Mouse (Mus musculus): ENCODE data around the gene Smap2.
A peak's percentile ranks its signal among the peaks of the same experiment; 100 is the strongest.
"Not testable (repeated sequence)": the region's sequence is repeated elsewhere in the genome, so short reads cannot be mapped to it uniquely, and the experiment has no call there.

Gene Smap2

DNA sequence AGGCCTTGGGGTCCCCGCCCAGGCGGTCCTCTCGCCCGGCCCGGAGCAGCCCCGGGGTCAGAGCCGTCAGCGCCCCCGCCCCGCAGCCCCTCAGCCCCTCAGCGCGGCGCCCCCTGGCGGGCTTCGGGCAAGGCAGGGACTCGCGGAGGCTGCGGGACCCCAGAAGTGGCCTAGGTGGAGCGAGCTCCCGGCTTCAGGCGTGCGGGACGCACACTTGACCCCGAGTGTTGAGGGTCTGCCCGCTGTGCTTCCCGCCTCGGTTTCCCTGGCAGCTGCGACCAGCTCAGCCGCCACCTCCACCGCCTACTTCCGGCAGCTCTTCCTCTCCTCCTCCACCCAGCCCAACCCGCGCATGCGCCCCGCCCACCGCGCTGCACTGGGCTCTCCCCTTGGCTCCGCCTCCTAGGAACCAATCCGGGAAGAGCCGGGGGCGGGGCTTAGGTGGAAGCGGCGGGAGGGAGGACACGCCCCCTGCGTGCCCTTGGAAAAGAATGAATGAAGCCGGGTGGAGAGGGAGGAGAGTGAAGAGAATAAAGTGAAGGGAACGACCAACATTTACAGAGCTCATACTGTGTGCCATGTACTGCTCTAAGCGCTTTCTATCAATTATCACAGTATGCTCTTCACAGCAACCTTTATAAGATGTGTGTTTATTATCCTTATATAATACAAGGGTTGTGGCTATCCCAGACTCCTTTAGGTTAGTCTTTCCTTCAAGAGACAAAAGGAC, at the start of gene Smap2:
Gene Smap2, minus strand, starts transcription at position 320 of the 730 bp plus-strand sequence.
- peak; percentile 96 for DNase-seq (ENCODE audit: low read depth, low spot score)

DNA sequence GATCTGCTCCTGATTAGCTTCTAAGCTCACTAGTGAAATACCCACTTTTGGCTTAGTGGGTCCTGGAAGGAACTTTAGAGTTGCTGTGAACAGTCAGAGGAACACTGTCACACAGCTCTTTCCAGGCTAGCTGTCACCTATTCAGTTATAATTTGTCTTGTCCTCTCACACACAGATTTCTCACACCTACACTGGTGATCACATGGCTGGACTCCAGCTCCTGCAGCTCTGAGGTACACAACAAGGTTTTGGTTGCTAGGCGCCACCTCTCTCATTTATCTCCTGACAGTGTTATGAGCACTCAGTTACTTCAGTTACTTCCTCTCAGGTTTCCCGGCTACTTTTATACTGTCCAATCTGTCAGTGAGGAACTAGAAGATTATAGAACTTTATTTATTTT, 48.3 kb upstream of the Smap2 start:
- DNase-seq (ENCODE audit: low read depth, low spot score), result no peak

DNA sequence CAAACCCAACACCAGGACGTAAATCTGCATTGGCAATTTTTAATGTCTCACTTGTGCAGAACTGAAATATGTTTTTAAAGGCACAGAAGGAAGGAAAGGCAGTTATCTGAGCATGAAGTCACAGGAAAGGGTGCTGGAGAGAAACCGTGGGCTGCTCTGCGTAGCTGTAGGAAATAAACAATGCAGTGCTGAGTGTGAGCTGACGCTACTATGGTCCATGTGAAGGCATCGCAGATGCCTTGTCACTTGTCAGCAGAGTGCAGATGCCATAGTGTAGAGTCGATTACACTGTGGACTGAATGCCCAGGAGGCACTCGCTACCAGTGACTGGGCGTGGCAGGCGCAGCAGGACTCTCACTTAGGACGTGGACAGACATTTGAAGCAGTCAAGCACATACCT, 42.2 kb upstream of the Smap2 start:
- DNase-seq (ENCODE audit: low read depth, low spot score), result not testable (repeated sequence)

DNA sequence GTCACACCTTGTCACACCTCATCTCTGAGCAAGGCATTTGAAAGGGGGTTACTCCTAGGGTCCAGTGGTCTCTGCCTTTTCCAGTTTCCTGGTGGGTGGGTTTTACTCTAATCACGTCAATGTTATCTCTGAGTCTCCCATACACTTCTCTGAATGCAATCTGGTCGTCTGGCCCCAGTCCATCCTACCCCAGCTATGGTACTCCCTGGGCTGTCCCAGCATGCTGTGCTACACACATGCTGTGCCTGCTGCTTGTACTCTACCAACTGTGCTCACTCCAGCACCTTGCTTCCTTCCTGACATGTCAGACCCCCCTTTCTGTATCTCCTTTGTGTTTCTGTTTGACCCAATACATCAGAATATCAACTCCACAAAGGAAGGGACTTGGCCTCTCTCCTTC, 40.0 kb upstream of the Smap2 start:
- DNase-seq (ENCODE audit: low read depth, low spot score), result no peak

DNA sequence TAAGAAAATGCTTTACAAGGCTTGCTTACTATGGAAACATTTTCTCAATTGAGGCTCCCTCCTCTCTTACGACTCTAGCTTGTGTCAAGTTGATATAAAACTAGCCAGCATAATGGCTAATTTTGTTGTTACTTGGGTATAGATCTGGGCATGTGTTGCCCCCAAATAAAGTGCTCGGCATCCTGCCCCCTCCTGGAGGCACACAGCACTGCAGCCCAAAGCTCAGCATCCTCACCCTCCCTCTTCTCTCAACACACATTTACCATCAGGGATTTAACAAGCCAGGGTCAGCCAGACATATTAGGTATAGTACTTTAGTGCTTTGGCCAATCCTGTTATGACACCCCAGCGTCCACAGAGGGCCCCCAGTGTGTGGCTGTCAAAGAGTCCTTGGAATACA, 39.3 kb upstream of the Smap2 start:
- peak; percentile 35 for DNase-seq (ENCODE audit: low read depth, low spot score)

DNA sequence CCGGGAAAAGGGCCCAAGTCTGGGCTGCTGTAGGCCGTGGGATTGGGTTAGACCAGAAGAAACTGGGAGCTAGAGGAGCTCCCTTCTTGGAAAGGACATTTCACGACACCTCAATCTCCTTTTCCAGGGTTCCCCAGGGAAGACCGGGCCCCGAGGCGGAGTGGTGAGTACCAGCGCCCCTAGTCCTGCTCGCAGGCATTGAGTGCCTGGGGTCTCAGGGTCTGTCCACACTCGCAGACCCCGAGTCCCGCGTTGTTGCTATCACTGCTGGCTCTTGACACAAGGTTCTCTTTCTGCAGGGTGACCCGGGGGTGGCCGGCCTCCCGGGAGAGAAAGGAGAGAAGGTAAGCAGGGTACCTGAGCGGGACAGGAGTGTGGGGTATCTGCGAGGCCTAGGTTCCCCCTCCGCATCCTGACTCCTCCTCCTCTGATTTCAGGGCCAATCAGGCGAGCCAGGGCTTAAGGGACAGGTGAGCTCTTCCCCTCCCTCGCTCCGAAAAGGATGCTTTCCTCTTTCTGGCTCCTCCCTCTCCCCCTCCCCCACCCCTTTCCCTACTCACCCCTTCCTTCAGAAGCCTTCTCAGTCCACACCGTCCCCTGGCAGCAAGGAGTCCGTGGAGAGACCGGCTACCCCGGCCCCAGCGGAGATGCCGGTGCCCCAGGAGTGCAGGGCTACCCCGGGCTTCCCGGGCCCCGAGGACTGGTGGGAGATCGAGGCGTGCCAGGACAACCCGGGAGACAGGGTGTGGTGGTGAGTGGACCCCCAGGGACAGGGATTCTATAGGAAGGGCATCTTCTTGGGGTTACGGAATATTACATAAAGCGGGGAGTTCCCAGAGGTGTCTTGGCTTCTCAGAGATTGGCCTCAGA, 35.6 kb upstream of the Smap2 start:
- DNase-seq (ENCODE audit: low read depth, low spot score), result no peak

DNA sequence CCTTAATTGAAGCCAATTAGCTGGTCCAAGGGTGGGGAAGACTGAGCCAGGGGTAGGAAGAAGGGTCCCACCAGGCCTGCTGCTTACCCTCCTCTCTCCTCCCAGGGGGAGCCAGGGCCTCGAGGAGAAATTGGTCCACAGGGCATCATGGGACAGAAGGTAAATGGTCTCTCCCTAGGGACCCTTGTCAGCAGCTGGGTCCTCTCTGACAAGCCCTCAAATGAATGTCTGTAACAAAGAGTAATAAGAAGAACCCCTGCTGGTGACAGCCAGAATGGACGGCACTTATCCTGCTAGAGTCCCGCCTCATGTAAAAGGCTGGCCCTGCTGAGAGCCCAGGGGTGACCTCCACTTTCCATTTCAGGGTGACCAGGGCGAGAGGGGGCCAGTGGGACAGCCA, 34.8 kb upstream of the Smap2 start:
- DNase-seq (ENCODE audit: low read depth, low spot score), result no peak

DNA sequence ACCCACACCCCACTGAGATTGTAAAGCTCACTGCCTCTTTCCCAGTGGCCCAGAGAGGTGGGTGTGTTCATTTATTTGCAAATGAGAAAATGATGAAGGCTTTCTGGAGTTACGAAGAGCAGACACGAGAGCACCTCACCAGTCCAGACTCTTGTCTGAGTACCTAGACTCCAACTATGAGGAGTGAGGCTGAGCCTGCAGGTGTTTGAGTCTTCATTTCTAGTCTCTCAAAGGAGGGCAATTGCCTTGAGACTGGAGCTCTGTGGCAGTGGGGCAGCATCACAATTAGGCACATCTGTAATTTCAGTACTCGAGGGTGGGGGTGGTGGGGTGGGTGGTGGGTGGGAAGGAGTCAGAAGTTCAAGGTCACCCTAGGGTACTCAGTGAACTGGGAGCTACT, 25.9 kb upstream of the Smap2 start:
- no peak for DNase-seq (ENCODE audit: low read depth, low spot score)

DNA sequence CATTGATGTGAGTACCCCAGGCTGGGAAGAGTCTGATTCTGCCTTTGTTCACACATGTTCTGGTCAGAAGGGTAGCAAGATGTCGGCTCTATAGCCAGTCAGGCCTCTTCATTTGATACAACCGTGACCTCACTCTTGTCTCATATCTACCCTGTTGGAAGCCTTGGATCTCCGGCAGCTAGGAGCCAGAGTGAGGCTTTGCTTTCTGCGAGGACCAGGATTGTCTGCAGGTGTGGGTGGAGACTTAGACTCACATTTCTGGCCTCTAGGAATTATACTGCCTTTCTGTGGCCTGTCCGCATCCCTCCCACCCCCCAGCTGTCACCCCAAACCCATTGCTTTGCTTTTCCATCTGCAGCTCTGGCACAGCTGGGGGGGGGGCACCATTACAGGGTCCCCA, 25.4 kb upstream of the Smap2 start:
- no peak for DNase-seq (ENCODE audit: low read depth, low spot score)

DNA sequence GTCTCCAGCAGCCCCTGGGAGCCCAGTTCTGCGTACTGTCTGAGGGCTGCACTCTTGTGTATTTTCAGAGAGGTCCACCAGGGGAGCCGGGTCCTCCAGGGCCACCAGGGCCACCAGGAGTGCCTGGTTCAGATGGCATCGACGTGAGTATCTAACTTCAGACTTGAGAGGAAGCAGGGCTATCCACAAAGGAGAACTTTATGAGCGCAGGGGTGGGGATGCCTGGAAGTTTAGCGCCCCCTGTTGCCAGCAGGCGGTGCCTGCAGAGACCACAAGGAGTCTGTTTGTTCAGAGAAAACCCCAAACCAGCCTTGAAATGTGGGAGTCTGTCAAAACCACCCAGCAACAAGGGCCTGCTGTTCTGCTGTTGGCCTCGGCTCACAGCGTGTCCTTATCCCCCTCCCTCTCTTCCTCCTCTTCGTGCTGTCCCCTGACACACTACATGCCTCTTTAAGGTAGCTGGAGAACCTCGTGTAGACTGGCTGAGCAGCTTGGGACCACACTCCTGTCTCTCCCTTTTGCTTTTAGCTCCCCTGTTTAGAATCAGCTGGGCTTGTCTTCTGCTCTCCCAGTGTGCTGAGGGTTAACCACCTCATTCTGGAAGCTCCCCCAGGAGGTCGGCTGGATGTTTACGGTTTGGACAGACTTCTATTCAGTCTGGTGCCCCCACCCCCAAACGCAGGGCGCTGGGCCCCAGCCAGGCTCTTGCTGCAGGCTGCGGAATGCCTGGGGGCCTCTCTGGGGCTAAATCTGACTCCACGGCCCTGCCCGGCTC, 24.0 kb upstream of the Smap2 start:
- DNase-seq (ENCODE audit: low read depth, low spot score), result peak; percentile 77

DNA sequence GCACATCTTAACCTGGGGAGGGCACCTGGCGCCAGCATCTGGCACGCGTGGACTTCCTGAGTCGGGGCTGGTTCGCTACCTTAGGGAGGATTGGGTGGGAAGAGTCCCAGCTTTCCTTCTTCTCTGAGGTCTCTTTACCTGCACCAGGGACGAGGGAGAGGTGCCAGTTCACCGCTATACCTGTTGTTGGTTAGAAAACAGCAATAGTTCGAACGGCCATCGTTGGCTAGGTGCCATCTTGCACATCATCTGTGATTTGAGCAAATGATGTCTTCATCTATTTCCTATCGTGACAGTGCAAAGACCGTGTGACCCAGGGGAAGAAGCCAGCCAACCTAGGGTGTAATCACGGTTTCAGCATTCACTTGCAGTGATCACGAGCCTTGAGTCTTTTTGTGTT, 23.3 kb upstream of the Smap2 start:
- no peak for DNase-seq (ENCODE audit: low read depth, low spot score)

DNA sequence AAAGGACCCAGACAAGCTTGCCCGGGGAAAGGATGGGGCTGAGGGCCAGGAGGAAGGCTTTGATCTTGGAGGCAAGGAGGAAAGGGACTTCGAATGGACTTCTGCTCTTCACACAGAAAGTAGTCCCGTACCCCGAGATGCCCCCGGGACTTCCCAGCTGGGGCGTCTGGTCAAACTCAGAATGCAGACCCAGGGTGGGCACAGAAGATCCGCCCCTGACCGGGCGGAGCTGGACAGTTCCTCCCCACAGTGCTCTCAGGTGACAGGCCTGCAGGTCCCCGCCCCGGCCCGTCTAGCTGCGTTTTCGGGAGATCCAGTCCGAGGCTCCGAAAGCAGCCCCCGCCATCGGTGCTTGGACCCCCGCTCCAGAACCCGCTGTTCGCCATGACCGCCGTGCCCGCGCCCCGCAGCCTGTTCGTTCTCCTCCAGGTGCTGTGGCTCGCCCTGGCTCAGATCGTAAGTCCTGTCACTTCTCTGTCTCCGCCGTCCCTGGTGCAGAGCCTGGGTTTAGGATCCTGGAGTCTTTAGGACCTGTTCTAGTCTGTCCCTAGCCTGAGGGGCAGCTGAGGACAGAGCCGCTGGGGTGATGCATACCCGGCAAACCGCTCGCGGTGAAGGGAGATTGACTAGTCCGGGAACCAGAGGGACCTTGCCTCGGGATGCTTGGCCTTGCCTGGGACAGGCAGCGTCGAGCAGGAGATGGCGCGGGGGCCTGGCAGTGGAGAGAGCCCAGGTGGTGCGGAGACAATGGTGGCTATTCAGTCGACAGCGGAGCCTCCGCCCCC, 22.5 kb upstream of the Smap2 start, which contains the start of gene Col9a2:
Gene Col9a2, plus strand, starts transcription at position 55 of the 785 bp plus-strand sequence.
- DNase-seq (ENCODE audit: low read depth, low spot score), result no peak

DNA sequence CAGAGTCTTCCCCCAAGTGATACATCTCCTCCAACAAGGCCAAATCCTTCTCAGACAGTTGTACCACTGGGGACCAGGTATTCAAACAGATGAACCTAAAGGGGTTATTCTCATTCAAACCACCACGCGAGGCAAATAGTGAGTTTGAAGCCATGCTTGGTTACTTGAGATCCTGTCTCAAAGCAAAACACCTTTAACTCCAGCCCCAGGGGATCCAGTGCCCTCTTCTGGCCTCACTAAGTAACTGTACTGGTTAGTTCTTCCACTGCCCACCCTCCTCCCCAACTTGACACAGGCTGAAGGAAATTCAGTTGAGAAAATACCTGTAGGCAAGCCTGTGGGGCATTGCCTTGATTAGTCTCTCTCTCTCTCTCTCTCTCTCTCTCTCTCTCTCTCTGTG, 16.0 kb upstream of the Smap2 start:
- peak; percentile 52 for DNase-seq (ENCODE audit: low read depth, low spot score)

DNA sequence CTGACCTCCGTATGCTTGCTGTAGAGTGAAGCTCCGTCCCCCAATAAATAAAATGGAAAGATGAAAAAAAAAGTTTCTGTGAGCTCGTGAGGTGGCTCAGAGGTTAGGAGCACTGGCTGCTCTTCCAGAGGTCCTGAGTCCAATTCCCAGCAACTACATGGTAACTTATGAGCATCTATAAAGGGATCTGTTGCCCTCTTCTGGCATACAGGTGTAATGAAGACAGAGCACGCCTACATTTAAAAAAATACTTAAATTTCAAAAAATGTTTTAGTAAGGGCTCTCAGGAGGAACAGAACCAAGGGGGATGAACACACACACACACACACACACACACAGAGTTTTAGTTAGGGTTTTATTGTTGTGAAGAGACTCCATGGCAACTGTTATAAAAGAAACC, 14.4 kb upstream of the Smap2 start:
- no peak for DNase-seq (ENCODE audit: low read depth, low spot score)

DNA sequence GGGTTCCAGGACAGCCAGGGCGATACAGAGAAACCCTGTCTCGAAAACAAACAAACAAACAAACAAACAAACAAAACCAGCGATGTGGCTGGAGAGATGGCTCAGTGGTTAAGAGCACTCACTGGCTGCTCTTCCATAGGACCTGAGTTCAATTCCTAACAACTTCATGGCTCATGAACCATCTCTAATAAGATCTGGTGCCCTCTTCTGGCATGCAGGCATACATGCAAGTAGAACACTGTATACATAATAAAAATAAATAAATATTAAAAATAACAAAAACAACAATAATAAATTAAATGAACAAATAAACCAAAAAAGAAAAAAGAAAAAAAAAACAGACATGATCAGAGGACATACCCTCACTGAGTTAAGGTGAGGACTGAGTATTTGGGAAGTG, 12.6 kb upstream of the Smap2 start:
- peak; percentile 46 for DNase-seq (ENCODE audit: low read depth, low spot score)

DNA sequence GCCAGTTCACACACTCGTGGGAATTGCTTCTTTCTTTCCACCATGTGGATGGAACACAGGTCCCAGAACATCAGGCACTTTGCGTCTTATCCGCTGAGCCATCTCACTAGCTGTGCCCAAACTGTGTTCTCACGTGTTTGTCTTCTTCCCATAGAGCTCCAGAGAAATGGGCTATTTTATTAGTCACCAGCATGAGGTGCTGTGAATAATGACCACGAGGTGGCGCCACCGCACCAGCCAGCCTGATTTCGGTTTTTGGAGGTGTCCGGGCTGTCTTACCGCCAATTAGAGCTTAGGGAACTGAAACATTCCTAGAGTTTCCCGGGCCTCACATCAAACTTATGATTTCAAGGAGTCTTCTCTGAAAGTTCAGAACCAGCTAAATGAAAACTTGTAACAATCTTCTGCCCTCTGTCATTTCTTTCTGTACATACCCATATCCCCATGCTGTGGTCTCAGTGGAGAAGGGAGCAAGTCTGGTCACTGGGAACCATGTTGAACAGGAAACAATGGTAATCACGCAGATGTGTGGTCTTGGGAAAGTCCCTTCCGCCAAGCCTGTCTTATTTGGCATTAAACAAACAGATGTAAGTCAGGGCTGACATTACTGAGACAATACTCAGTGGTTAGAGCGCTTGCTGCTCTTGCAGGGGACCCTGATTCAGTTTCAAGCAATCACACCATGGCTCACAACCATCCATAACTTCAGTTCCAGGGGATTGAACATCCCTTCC, 11.8 kb upstream of the Smap2 start:
- DNase-seq (ENCODE audit: low read depth, low spot score), result peak; percentile 93

DNA sequence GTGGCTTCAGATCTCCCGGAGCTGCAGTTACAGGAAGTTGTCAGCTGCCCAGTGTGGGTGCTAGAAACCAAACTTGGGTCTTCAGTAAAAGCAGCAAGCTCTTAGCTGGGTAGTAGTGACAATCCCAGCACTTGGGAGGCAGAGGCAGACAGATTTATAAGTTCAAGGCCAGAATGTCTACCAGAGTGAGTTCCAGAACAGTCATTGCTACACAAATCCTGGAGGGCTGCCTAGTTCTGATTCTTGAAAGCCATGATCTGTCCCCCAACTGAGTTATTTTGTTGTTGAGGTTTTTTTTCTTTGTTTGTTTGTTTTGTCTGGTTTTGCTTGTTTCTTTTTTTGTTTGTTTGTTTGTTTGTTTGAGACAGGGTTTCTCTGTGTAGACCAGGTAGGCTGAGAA, 11.1 kb upstream of the Smap2 start:
- no peak for DNase-seq (ENCODE audit: low read depth, low spot score)

DNA sequence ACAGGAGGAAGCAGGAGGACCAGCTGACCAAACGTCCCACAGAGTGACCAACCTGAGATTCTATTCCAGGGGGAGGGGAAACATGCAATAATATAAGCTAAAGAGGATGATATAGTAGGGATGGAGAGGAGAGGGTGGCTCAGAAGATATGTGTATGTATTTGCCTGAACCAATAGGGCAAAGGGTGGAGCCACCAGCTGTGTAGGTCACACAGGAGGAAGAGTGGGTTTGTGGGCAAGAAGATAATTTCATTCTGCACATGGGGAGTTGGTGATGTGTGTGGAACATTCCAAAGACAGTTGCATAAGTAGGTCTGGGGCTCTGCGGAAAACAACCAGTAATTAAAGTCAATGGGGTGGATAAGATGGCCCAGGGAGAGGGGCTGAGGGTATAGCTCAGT, 8.6 kb upstream of the Smap2 start:
- DNase-seq (ENCODE audit: low read depth, low spot score), result no peak

DNA sequence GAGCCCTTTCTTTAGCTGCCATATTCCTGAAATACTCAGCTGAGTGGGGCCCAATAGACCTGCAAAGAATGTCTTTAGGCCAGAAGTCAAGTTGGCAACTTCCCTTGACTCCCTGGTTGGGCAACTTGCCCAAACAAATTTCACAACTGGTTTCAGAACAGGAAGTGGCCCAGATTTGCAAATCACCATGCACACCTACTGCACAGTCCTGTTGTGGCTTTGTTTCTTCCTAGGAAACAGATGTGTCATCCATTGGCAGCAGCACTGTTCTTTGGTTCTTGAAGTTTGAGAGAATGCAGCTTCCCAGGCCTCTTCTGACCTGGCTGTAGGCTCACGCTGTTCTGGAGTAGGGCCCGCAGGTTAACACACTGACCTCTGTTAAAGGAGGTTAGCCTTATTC, 6.9 kb upstream of the Smap2 start:
- DNase-seq (ENCODE audit: low read depth, low spot score), result peak; percentile 67

DNA sequence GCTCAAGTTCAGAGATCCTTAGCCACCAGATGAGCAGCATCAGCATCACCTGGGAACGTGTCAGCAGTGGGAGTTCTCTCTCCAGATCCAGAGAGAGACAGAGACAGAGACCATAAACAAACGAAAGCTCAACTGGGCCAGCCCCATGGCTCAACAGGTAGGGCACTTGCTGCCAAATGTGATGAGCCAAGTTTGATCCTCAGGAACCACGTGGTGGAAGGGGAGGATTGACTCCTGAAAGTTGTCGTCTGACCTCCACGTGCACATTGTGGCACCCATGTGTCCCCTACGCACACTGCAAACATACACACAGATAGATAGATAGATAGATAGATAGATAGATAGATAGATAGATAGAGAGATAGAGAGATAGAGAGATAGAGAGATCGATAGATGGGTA, 6.4 kb upstream of the Smap2 start:
- no peak for DNase-seq (ENCODE audit: low read depth, low spot score)

DNA sequence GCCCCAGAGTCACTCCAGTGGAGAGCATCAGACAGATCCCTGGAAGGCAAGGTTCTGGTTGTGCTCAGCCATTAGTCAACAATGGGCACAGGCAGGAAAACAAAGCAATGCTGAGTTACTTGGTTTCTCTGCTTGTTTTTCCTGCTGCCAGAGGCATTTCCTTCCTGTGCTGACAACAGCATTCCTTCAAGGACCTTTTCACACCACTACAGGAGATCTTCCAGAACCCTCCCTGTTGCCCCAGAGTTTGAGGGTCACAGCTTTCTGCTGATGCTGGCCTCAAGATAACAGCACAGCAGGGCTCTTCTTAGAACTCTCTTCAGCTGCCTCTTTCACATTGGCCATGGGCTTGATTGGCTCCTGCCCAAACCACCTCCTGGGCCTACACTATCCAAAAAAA, 4.9 kb upstream of the Smap2 start:
- no peak for DNase-seq (ENCODE audit: low read depth, low spot score)
